Mouse (Mus musculus) G1E (cell line): ENCODE results near the gene Lrcol1. TPM values are rescaled to one million over a fixed set of nuclear protein-coding genes. Genes with fewer than 3 reads are reported as not detected.

Source experiments
- ATAC-seq: 2 replicates; pipeline ENCODE4 v1.8.0; 2016; ENCODE audit warnings: mild to moderate bottlenecking; ENCODE audit not compliant: insufficient number of reproducible peaks, poor library complexity, low FRiP score, severe bottlenecking; ENCODE audit errors: extremely low read depth
- DNase-seq: peaks from one replicate; pipeline ENCODE4 v3.0.0; 2012; ENCODE audit warnings: low spot score
- H3K27me3 ChIP-seq: 2 replicates; pipeline ENCODE4 v1.6.1; 2012; ENCODE audit warnings: mild to moderate bottlenecking, low read length, inconsistent platforms; ENCODE audit not compliant: insufficient read depth
- H3K36me3 ChIP-seq: replicated peaks from 2 replicates; pipeline ENCODE3; 2012; ENCODE audit warnings: mild to moderate bottlenecking, inconsistent platforms
- H3K4me1 ChIP-seq: 2 replicates; pipeline ENCODE4 v1.6.1; 2012; ENCODE audit warnings: low read depth, low read length, inconsistent platforms, mixed read lengths; ENCODE audit not compliant: insufficient read depth
- H3K4me3 ChIP-seq: 2 replicates; pipeline ENCODE4 v1.5.1; 2012; ENCODE audit warnings: low read depth, mild to moderate bottlenecking, inconsistent platforms, low read length, moderate library complexity, mixed read lengths
- H3K9me3 ChIP-seq: replicated peaks from 2 replicates; pipeline ENCODE4 v1.6.1; 2012; ENCODE audit warnings: inconsistent platforms
- CTCF ChIP-seq: IDR thresholded peaks from 2 replicates; pipeline ENCODE4 v1.5.1; 2012; ENCODE audit warnings: low read depth, low read length, inconsistent platforms, mixed read lengths
- GATA1 ChIP-seq: IDR thresholded peaks from 2 replicates; pipeline ENCODE4 v1.6.1; 2012; ENCODE audit warnings: borderline replicate concordance, low read length, inconsistent platforms, mixed read lengths
- GATA2 ChIP-seq: IDR thresholded peaks from 2 replicates; pipeline ENCODE4 v1.6.1; 2012; ENCODE audit warnings: low read depth, low read length, inconsistent platforms, borderline replicate concordance
- POLR2AphosphoS5 ChIP-seq: IDR thresholded peaks from 2 replicates; pipeline ENCODE4 v1.6.1; 2012; ENCODE audit warnings: low read depth, low read length, inconsistent platforms; ENCODE audit not compliant: insufficient replicate concordance
- TAL1 ChIP-seq: conservative IDR thresholded peaks from 2 replicates; pipeline ENCODE4 v1.6.1; 2012; ENCODE audit warnings: low read depth, low read length, inconsistent platforms, mixed read lengths
- polyA plus RNA-seq: library from polyadenylated mRNA; stranded (reverse); fragments of >175 nt; gene quantifications from 2 replicates; pipeline ENCODE4 v1.2.3, GENCODE M21; 2012
- total RNA-seq, 2 experiments: library from RNA; stranded (forward) in 1 of 2; stranded (reverse) in 1 of 2; fragments of 200-1000 nt in 1 of 2; fragments of >200 nt in 1 of 2; fragmentation: Nextera tagmentation in 1 of 2; gene quantifications; 2 replicates each; pipeline ENCODE4 v1.2.3; 2014 to 2017

Gene Lrcol1
- total and polyA plus RNA-seq, 3 experiments, result not detected

- peaks cover 75% of the 10 kb centered on the region for H3K36me3 ChIP-seq
- TF ChIP-seq GATA1, result no peak
- TF ChIP-seq GATA2, result no peak
- TF ChIP-seq CTCF, result no peak
- no peak for TF ChIP-seq POLR2AphosphoS5
- no peak for TF ChIP-seq TAL1
- no peak for DNase-seq
- no peak overlapping the region for H3K4me3 ChIP-seq
- no peaks in the 10 kb centered on the region for H3K27me3 ChIP-seq
- H3K9me3 ChIP-seq, result no peaks in the 10 kb centered on the region
- no peak for ATAC-seq
- peaks cover 6% of the 10 kb centered on the region; the same call in 1 of the 2 replicates for H3K4me1 ChIP-seq
Measured at GRCm38 (mm10) chr5:110395006-110395661, 50.6 kb downstream of the Lrcol1 start.

GRCm38 (mm10) chr5:110401101-110401500, 56.6 kb downstream of the Lrcol1 start:
- Histone ChIP-seq H3K4me1 (peaks cover 17% of the 10 kb centered on the region), H3K27me3 (no peaks in the 10 kb centered on the region), H3K4me3 (no peak overlapping the region), H3K36me3 (peaks cover 42% of the 10 kb centered on the region), H3K9me3 (no peaks in the 10 kb centered on the region)
- TF ChIP-seq GATA1 (no peak), POLR2AphosphoS5 (no peak), TAL1 (no peak), CTCF (no peak), GATA2 (no peak)
- DNase-seq (no peak), ATAC-seq (no peak)

GRCm38 (mm10) chr5:110402557-110402956, 58.0 kb downstream of the Lrcol1 start:
- H3K27me3 ChIP-seq, result no peaks in the 10 kb centered on the region
- DNase-seq (no peak), ATAC-seq (no peak)
- H3K4me3 ChIP-seq, result no peak overlapping the region
- no peaks in the 10 kb centered on the region for H3K9me3 ChIP-seq
- H3K36me3 ChIP-seq, result peaks cover 41% of the 10 kb centered on the region
- no peak for TF ChIP-seq GATA1
- H3K4me1 ChIP-seq, result peaks cover 19% of the 10 kb centered on the region

GRCm38 (mm10) chr5:110403931-110404330, 59.4 kb downstream of the Lrcol1 start:
- ATAC-seq (no peak), DNase-seq (no peak)
- TF ChIP-seq GATA2 (no peak), TAL1 (no peak), GATA1 (no peak), POLR2AphosphoS5 (no peak), CTCF (no peak)
- no peak overlapping the region for H3K4me3 ChIP-seq
- H3K4me1 ChIP-seq, result peaks cover 17% of the 10 kb centered on the region
- H3K36me3 ChIP-seq, result peaks cover 44% of the 10 kb centered on the region
- H3K27me3 ChIP-seq, result no peaks in the 10 kb centered on the region
- no peaks in the 10 kb centered on the region for H3K9me3 ChIP-seq

Other genes with a start within 250 kb of the Lrcol1 start
- gene Plcxd1, start 244.8 kb upstream of the Lrcol1 start, total RNA-seq (2014; fragmentation: Nextera tagmentation), result not detected in 2 replicates
- 0.06 and 0.11 TPM in 2 replicates for gene Plcxd1, start 244.8 kb upstream of the Lrcol1 start, total RNA-seq (2017)
- not detected in 2 replicates for gene Plcxd1, start 244.8 kb upstream of the Lrcol1 start, polyA plus RNA-seq
- 16.6 and 17.0 TPM in 2 replicates for gene Gtpbp6, start 236.5 kb upstream of the Lrcol1 start, total RNA-seq (2014; fragmentation: Nextera tagmentation)
- 17.5 and 17.8 TPM in 2 replicates for gene Gtpbp6, start 236.5 kb upstream of the Lrcol1 start, total RNA-seq (2017)
- 35.6 and 40.9 TPM in 2 replicates for gene Gtpbp6, start 236.5 kb upstream of the Lrcol1 start, polyA plus RNA-seq
- 10.4 and 12.1 TPM in 2 replicates for gene Zfp605, start 234.6 kb upstream of the Lrcol1 start, total RNA-seq (2014; fragmentation: Nextera tagmentation)
- gene Zfp605, start 234.6 kb upstream of the Lrcol1 start, total RNA-seq (2017), result 7.3 and 8.2 TPM in 2 replicates
- 0.24 and 0.40 TPM in 2 replicates for gene Zfp605, start 234.6 kb upstream of the Lrcol1 start, polyA plus RNA-seq
- gene Chfr, start 208.9 kb upstream of the Lrcol1 start, total RNA-seq (2014; fragmentation: Nextera tagmentation), result 82.8 and 93.5 TPM in 2 replicates
- 65.3 and 79.8 TPM in 2 replicates for gene Chfr, start 208.9 kb upstream of the Lrcol1 start, total RNA-seq (2017)
- gene Chfr, start 208.9 kb upstream of the Lrcol1 start, polyA plus RNA-seq, result 37.1 and 49.0 TPM in 2 replicates
- 21.3 and 25.1 TPM in 2 replicates for gene Golga3, start 168.0 kb upstream of the Lrcol1 start, total RNA-seq (2014; fragmentation: Nextera tagmentation)
- gene Golga3, start 168.0 kb upstream of the Lrcol1 start, total RNA-seq (2017), result 20.7 and 27.3 TPM in 2 replicates
- 2.8 and 4.2 TPM in 2 replicates for gene Golga3, start 168.0 kb upstream of the Lrcol1 start, polyA plus RNA-seq
- gene Ankle2, start 113.7 kb upstream of the Lrcol1 start, total RNA-seq (2014; fragmentation: Nextera tagmentation), result 42.6 and 52.7 TPM in 2 replicates
- 34.3 and 40.7 TPM in 2 replicates for gene Ankle2, start 113.7 kb upstream of the Lrcol1 start, total RNA-seq (2017)
- 8.1 and 11.7 TPM in 2 replicates for gene Ankle2, start 113.7 kb upstream of the Lrcol1 start, polyA plus RNA-seq
- gene Pgam5, start 74.8 kb upstream of the Lrcol1 start, total RNA-seq (2014; fragmentation: Nextera tagmentation), result 52.8 and 69.2 TPM in 2 replicates
- 67.0 and 76.5 TPM in 2 replicates for gene Pgam5, start 74.8 kb upstream of the Lrcol1 start, total RNA-seq (2017)
- gene Pgam5, start 74.8 kb upstream of the Lrcol1 start, polyA plus RNA-seq, result 20.9 and 23.8 TPM in 2 replicates
- gene Pxmp2, start 58.5 kb upstream of the Lrcol1 start, total RNA-seq (2014; fragmentation: Nextera tagmentation), result 13.0 and 17.5 TPM in 2 replicates
- gene Pxmp2, start 58.5 kb upstream of the Lrcol1 start, total RNA-seq (2017), result 12.9 and 15.6 TPM in 2 replicates
- 41.4 and 52.9 TPM in 2 replicates for gene Pxmp2, start 58.5 kb upstream of the Lrcol1 start, polyA plus RNA-seq
- 139 and 144 TPM in 2 replicates for gene Pole, start 58.4 kb upstream of the Lrcol1 start, total RNA-seq (2014; fragmentation: Nextera tagmentation)
- 64.6 and 67.2 TPM in 2 replicates for gene Pole, start 58.4 kb upstream of the Lrcol1 start, total RNA-seq (2017)
- gene Pole, start 58.4 kb upstream of the Lrcol1 start, polyA plus RNA-seq, result 30.0 and 30.9 TPM in 2 replicates
- gene P2rx2, start 1.5 kb upstream of the Lrcol1 start, total RNA-seq (2014; fragmentation: Nextera tagmentation), result not detected in 2 replicates
- gene P2rx2, start 1.5 kb upstream of the Lrcol1 start, total RNA-seq (2017), result not detected in 2 replicates
- not detected in 2 replicates for gene P2rx2, start 1.5 kb upstream of the Lrcol1 start, polyA plus RNA-seq
- 47.8 and 57.3 TPM in 2 replicates for gene Fbrsl1, start 103.8 kb downstream of the Lrcol1 start, total RNA-seq (2014; fragmentation: Nextera tagmentation)
- gene Fbrsl1, start 103.8 kb downstream of the Lrcol1 start, total RNA-seq (2017), result 8.1 and 8.3 TPM in 2 replicates
- gene Fbrsl1, start 103.8 kb downstream of the Lrcol1 start, polyA plus RNA-seq, result 102 and 117 TPM in 2 replicates
- gene Galnt9, start 199.6 kb downstream of the Lrcol1 start, total RNA-seq (2014; fragmentation: Nextera tagmentation), result not detected in 2 replicates
- gene Galnt9, start 199.6 kb downstream of the Lrcol1 start, total RNA-seq (2017), result 0.05 and 0.17 TPM in 2 replicates
- gene Galnt9, start 199.6 kb downstream of the Lrcol1 start, polyA plus RNA-seq, result not detected in 2 replicates